Mouse (Mus musculus) liver, postnatal 0 days (tissue): ENCODE results near the gene Sipa1l3. TPM values are rescaled to one million over a fixed set of nuclear protein-coding genes. Genes with fewer than 3 reads are reported as not detected.

Experiments
- ATAC-seq: fragments of 200-750 bp; cut with Nextera tagmentation; 2 replicates; pipeline ENCODE4 v1.8.0; 2017; ENCODE audit warnings: mild to moderate bottlenecking, moderate library complexity
- DNase-seq: peaks from one replicate; pipeline ENCODE4 v3.0.0-alpha.2; 2016
- H3K27ac ChIP-seq: fragments of 300-500 bp; sonication (generic); 2 replicates; pipeline ENCODE4 v1.5.1; 2014; ENCODE audit warnings: antibody characterized with exemption, moderate library complexity, mild to moderate bottlenecking, low read depth
- H3K27me3 ChIP-seq: fragments of 300-500 bp; sonication (generic); 2 replicates; pipeline ENCODE4 v1.6.1; 2014; ENCODE audit warnings: low read length, control low read depth, mixed read lengths; ENCODE audit not compliant: insufficient read depth
- H3K36me3 ChIP-seq: fragments of 300-500 bp; sonication (generic); replicated peaks from 2 replicates; pipeline ENCODE4 v1.6.1; 2014; ENCODE audit warnings: mild to moderate bottlenecking, control low read depth, low read length, moderate library complexity, mixed read lengths; ENCODE audit not compliant: insufficient read depth
- H3K4me1 ChIP-seq: fragments of 300-500 bp; sonication (generic); 2 replicates; pipeline ENCODE4 v1.6.1; 2014; ENCODE audit warnings: antibody characterized with exemption, mild to moderate bottlenecking, control low read depth; ENCODE audit not compliant: insufficient read depth
- H3K4me2 ChIP-seq: fragments of 300-500 bp; sonication (generic); 2 replicates; pipeline ENCODE4 v1.6.1; 2014; ENCODE audit warnings: low read depth, mild to moderate bottlenecking, low read length, moderate library complexity, mixed read lengths
- H3K4me3 ChIP-seq: fragments of 300-500 bp; sonication (generic); 2 replicates; pipeline ENCODE4 v1.5.1; 2014; ENCODE audit warnings: low read depth, low read length
- H3K9ac ChIP-seq: fragments of 300-500 bp; sonication (generic); replicated peaks from 2 replicates; pipeline ENCODE4 v1.6.1; 2014; ENCODE audit warnings: mild to moderate bottlenecking, moderate library complexity
- H3K9me3 ChIP-seq: fragments of 300-500 bp; sonication (generic); 2 replicates; pipeline ENCODE4 v1.6.1; 2016; ENCODE audit warnings: mild to moderate bottlenecking, control low read depth, low read length, mixed read lengths
- CTCF ChIP-seq: sonication (generic); IDR thresholded peaks from 2 replicates; pipeline ENCODE4 v1.5.1; 2016; ENCODE audit warnings: antibody characterized with exemption, low read depth
- EP300 ChIP-seq: IDR thresholded peaks from 2 replicates; pipeline ENCODE4 v1.6.1; 2016; ENCODE audit warnings: antibody characterized with exemption, low read depth, mild to moderate bottlenecking
- WGBS: fragments of 180-500 bp; shearing (Covaris S2); extraction: QIAGEN DNeasy Blood & Tissue Kit; methylation state at CpG from one replicate; pipeline ENCODE4 v1.1.7; 2014; ENCODE audit not compliant: insufficient replicate concordance; 5-methylcytosine and 5-hydroxymethylcytosine counted together
- polyA plus RNA-seq: library from polyadenylated mRNA; unstranded; fragments of >200 nt; fragmentation: Nextera tagmentation; extraction: Ambion mirVana; gene quantifications from 2 replicates; pipeline ENCODE4 v1.2.1, GENCODE M21; 2015

Gene Sipa1l3
- polyA plus RNA-seq, 1 experiment from 2014 or later, result 1.7 TPM

DNA sequence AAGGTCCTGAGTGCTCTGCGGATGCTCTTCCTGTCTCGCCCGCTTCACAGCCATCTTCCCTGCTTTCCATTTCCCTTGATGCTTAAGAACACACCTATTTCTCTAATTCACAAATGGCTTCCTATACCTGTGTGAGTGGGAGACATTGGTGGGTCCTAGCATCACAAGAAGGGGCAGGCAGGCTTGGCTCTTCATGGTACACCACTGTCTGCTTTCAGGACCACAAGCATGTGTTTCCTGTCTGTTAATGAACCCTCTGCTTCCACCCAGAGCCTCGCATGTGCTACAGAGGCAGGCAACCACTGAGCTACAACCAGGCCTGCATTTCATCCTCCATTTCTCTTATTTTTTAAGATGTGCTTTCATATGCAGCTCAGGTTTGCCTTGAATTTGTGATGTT, 116.4 kb downstream of the Sipa1l3 start:
- Histone ChIP-seq H3K9ac (no peak overlapping the region), H3K27ac (no peak overlapping the region), H3K9me3 (no peaks in the 10 kb centered on the region; the same call in 1 of the 2 replicates), H3K27me3 (no peaks in the 10 kb centered on the region), H3K4me3 (no peak overlapping the region), H3K36me3 (peaks cover 11% of the 10 kb centered on the region; the same call in 1 of the 2 replicates), H3K4me2 (no peak overlapping the region), H3K4me1 (no peaks in the 10 kb centered on the region)
- 82% methylated on average over 4 of the region's 4 CpGs for WGBS
- no peak for ATAC-seq
- no peak for TF ChIP-seq EP300
- no peak for TF ChIP-seq CTCF
- no peak for DNase-seq

DNA sequence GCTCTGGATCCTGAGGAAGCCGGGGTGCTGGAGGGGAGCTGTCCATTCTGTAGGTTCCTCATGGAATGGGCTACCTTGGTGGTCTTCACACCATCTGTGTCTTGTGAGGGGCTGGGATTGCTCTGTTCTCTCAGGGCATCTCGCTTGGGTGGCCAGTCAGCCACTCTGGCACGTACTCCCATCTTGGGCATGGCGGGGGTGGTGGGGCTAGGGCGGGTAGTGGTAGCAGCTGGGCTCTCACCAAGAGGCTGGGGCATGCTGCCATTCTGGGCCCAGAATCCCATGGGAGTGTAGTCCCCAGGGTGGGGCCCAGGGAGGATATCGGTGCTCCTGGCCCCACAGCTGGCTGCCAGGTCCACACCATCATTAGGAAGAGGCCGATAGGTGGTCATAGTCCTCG, 118.0 kb downstream of the Sipa1l3 start:
- H3K9me3 ChIP-seq, result no peaks in the 10 kb centered on the region; the same call in 1 of the 2 replicates
- no peaks in the 10 kb centered on the region for H3K27me3 ChIP-seq
- H3K4me3 ChIP-seq, result no peak overlapping the region
- H3K4me2 ChIP-seq, result no peak overlapping the region
- H3K9ac ChIP-seq, result no peak overlapping the region
- no peak for ATAC-seq
- peaks cover 21% of the 10 kb centered on the region; the same call in 1 of the 2 replicates for H3K36me3 ChIP-seq
- no peak for DNase-seq
- 83% methylated on average over 8 of the region's 8 CpGs for WGBS
- no peak overlapping the region for H3K27ac ChIP-seq
- no peaks in the 10 kb centered on the region for H3K4me1 ChIP-seq
- TF ChIP-seq EP300, result no peak
- no peak for TF ChIP-seq CTCF

DNA sequence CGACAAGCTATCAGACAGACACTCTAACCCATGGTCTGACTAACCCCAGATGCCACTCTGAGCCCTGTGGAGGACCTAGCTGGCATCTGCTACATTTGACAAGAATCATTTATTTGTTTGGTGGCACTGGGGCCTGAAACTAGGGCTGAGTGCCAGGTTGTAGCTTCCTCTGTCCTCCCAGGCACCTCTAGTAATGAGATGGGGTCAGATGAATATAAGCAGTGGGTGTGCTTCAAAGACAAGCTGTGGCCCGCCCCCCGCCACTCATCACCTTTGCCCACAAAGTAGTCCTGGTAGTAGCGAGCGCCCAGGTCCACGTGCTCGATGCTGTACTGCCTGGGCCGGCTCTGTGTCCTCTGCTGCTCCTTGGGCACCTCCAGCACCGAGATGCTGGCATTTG, 119.4 kb downstream of the Sipa1l3 start:
- H3K4me3 ChIP-seq, result no peak overlapping the region
- H3K9ac ChIP-seq, result no peak overlapping the region
- peaks cover 27% of the 10 kb centered on the region; the same call in 1 of the 2 replicates for H3K36me3 ChIP-seq
- 80% methylated on average over 8 of the region's 9 CpGs for WGBS
- no peaks in the 10 kb centered on the region; the same call in 1 of the 2 replicates for H3K9me3 ChIP-seq
- no peak overlapping the region for H3K4me2 ChIP-seq
- no peaks in the 10 kb centered on the region for H3K27me3 ChIP-seq
- TF ChIP-seq EP300, result no peak
- no peak for TF ChIP-seq CTCF
- ATAC-seq, result no peak
- no peak for DNase-seq
- H3K27ac ChIP-seq, result no peak overlapping the region
- H3K4me1 ChIP-seq, result no peaks in the 10 kb centered on the region

DNA sequence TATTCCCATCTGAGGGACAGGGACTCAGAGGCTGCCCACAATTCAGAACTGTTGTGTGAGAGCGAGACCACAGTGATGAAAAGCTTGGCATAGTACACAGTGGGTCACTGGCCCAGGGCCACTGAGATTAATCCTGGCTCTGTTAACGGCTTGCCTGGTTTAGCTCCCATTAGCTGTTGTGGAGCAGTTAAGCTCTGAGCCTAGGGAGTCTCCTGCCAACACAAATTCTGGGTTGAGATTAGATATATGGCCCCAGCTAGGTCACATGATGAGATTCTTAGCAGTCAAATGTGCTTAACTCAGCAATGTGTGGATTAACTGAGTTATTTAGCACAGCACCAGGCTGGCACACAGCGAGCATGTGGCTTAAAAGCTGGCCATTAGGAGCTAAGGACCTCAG, 121.0 kb downstream of the Sipa1l3 start:
- TF ChIP-seq EP300, result no peak
- no peak for TF ChIP-seq CTCF
- H3K27ac ChIP-seq, result no peak overlapping the region
- no peak for DNase-seq
- H3K9me3 ChIP-seq, result no peaks in the 10 kb centered on the region
- peaks cover 27% of the 10 kb centered on the region; the same call in 1 of the 2 replicates for H3K36me3 ChIP-seq
- H3K9ac ChIP-seq, result no peak overlapping the region; the same call in 1 of the 2 replicates
- no peak overlapping the region for H3K4me2 ChIP-seq
- whole genome bisulfite sequencing, result 56% methylated on average over 3 of the region's 3 CpGs
- no peak overlapping the region for H3K4me3 ChIP-seq
- ATAC-seq, result no peak
- no peaks in the 10 kb centered on the region; the same call in 1 of the 2 replicates for H3K4me1 ChIP-seq
- H3K27me3 ChIP-seq, result no peaks in the 10 kb centered on the region

DNA sequence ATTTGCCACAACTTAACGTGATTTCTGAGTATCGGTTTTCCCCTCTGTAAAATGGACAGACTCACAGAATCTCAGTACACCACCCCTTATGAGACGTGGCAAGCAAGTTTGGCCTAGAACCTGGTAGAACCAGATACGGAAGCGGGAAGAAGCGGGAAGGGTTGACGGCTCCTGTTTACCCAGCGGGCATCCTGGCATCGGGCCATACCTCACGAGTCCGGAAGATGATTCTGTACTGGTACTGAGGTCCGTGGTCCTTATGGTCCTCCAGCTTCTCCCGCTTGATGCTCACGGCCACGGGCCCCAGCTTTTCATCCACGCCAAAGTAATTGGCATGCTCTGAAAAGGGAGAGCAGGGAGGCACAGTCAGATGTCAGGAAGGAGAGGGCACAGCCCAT, 121.5 kb downstream of the Sipa1l3 start:
- Histone ChIP-seq H3K9me3 (no peaks in the 10 kb centered on the region), H3K36me3 (peaks cover 27% of the 10 kb centered on the region; the same call in 1 of the 2 replicates), H3K27ac (no peak overlapping the region), H3K9ac (no peak overlapping the region), H3K4me2 (no peak overlapping the region), H3K27me3 (no peaks in the 10 kb centered on the region), H3K4me3 (no peak overlapping the region), H3K4me1 (no peaks in the 10 kb centered on the region; the same call in 1 of the 2 replicates)
- ATAC-seq (no peak), DNase-seq (no peak)
- WGBS, result 89% methylated on average over 16 of the region's 16 CpGs
- TF ChIP-seq CTCF (no peak), EP300 (no peak)

DNA sequence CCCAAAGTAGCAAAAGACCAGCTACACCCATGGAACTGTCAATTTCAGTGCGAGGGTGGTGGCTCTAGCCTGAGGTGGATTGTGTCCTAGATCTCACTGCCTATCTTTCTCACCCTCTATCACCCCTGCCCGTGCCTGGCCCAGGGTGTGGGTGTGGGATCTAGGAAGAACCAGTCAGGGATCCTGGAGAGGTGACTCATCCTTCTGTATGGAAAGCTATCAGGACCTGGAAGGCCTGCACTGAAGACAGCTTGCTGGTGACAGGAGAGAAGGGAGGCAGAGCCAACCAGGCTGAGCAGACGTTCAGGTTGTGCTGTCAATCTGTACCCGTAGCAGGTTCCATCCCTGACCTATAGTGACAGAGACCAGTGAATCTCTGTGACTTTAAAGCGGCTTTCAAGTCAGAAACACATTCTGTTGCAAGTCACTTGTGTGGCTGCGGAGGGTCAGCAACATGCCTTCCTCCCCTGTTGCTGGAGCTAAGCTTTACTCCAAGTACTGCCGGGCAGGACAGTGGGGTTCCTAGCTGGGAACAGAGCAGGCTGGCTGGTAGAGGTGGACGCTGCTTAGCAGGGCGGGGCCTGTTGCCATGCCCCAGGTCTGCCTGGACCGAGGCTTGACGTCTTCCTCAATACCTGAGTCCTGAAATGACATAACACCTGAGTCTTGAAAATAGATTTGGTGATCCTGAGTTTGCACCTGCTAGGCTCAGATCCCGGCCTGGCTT, 122.1 kb downstream of the Sipa1l3 start:
- Histone ChIP-seq H3K4me3 (no peak overlapping the region), H3K4me1 (no peaks in the 10 kb centered on the region; the same call in 1 of the 2 replicates), H3K36me3 (peaks cover 27% of the 10 kb centered on the region; the same call in 1 of the 2 replicates), H3K4me2 (no peak overlapping the region), H3K27me3 (no peaks in the 10 kb centered on the region), H3K9me3 (no peaks in the 10 kb centered on the region), H3K27ac (no peak overlapping the region), H3K9ac (no peak overlapping the region)
- DNase-seq (no peak), ATAC-seq (no peak)
- 84% methylated on average over 12 of the region's 12 CpGs for WGBS
- TF ChIP-seq EP300 (no peak), CTCF (no peak)
